Mouse (Mus musculus) heart, postnatal 0 days (tissue): Measurements from ENCODE around the gene Neto2. TPM values are rescaled to one million over a fixed set of nuclear protein-coding genes. Genes with fewer than 3 reads are reported as not detected.

ENCODE experiments used
- ATAC-seq: fragments of 200-750 bp; cut with Nextera tagmentation; 2 replicates; pipeline ENCODE4 v1.8.0; 2017; ENCODE audit warnings: low read depth, moderate number of reproducible peaks, moderate library complexity; ENCODE audit not compliant: insufficient read depth
- DNase-seq: peaks from one replicate; pipeline ENCODE4 v3.0.0-alpha.2; 2016; ENCODE audit warnings: low spot score
- H3K27ac ChIP-seq: fragments of 300-500 bp; sonication (generic); 2 replicates; pipeline ENCODE4 v1.5.1; 2014; ENCODE audit warnings: low read depth, mild to moderate bottlenecking
- H3K27me3 ChIP-seq: fragments of 300-500 bp; sonication (generic); 2 replicates; pipeline ENCODE4 v1.6.1; 2014; ENCODE audit warnings: low read length, mixed read lengths; ENCODE audit not compliant: control insufficient read depth, insufficient read depth
- H3K36me3 ChIP-seq: fragments of 300-500 bp; sonication (generic); replicated peaks from 2 replicates; pipeline ENCODE4 v1.6.1; 2014; ENCODE audit warnings: low read length, mixed read lengths; ENCODE audit not compliant: control insufficient read depth, insufficient read depth
- H3K4me1 ChIP-seq: fragments of 300-500 bp; sonication (generic); 2 replicates; pipeline ENCODE4 v1.6.1; 2014; ENCODE audit warnings: antibody characterized with exemption; ENCODE audit not compliant: control insufficient read depth, insufficient read depth
- H3K4me2 ChIP-seq: fragments of 300-500 bp; sonication (generic); 2 replicates; pipeline ENCODE4 v1.6.1; 2014; ENCODE audit warnings: low read depth, mild to moderate bottlenecking, low read length, moderate library complexity
- H3K4me3 ChIP-seq: fragments of 300-500 bp; sonication (generic); 2 replicates; pipeline ENCODE4 v1.5.1; 2014; ENCODE audit warnings: low read depth, low read length
- H3K9ac ChIP-seq: fragments of 300-500 bp; sonication (generic); replicated peaks from 2 replicates; pipeline ENCODE4 v1.6.1; 2014; ENCODE audit warnings: low read depth, low read length, mixed read lengths
- H3K9me3 ChIP-seq: fragments of 300-500 bp; sonication (generic); replicated peaks from 2 replicates; pipeline ENCODE4 v1.6.1; 2016; ENCODE audit warnings: low read length; ENCODE audit not compliant: control insufficient read depth
- CTCF ChIP-seq: IDR thresholded peaks from 2 replicates; pipeline ENCODE4 v1.5.1; 2016; ENCODE audit warnings: antibody characterized with exemption, control low read depth, low read depth
- EP300 ChIP-seq: IDR thresholded peaks from 2 replicates; pipeline ENCODE4 v1.6.1; 2016; ENCODE audit warnings: antibody characterized with exemption, low read depth
- WGBS: fragments of 180-500 bp; shearing (Covaris S2); extraction: QIAGEN DNeasy Blood & Tissue Kit; methylation state at CpG from one replicate; pipeline ENCODE4 v1.1.7; 2014; 5-methylcytosine and 5-hydroxymethylcytosine counted together
- polyA plus RNA-seq: library from polyadenylated mRNA; unstranded; fragments of >200 nt; fragmentation: Nextera tagmentation; extraction: Ambion mirVana; gene quantifications from 2 replicates; pipeline ENCODE4 v1.2.1, GENCODE M21; 2015
- total RNA-seq: library from RNA; depleted of rRNA; stranded (reverse); fragments of >200 nt; gene quantifications from 2 replicates; pipeline ENCODE4 v1.2.3, GENCODE M21; 2014; ENCODE audit warnings: low replicate concordance

Neto2 gene
- total and polyA plus RNA-seq, 2 experiments from 2014 or later = 1.4 to 4.4 TPM

- H3K27ac ChIP-seq = no peak overlapping the region
- H3K4me3 ChIP-seq = no peak overlapping the region
- no peaks in the 10 kb centered on the region for H3K27me3 ChIP-seq
- H3K36me3 ChIP-seq = no peaks in the 10 kb centered on the region
- WGBS = 56% methylated on average over 4 of the region's 4 CpGs
- no peak overlapping the region for H3K4me2 ChIP-seq
- ATAC-seq = no peak
- H3K4me1 ChIP-seq = no peaks in the 10 kb centered on the region
- H3K9ac ChIP-seq = no peak overlapping the region
- no peak for DNase-seq
- H3K9me3 ChIP-seq = no peaks in the 10 kb centered on the region
- no peak for TF ChIP-seq EP300
- no peak for TF ChIP-seq CTCF
These were observed 98.0 kb downstream of the Neto2 start for GRCm38 (mm10) chr8:85602737-85603136.

DNA sequence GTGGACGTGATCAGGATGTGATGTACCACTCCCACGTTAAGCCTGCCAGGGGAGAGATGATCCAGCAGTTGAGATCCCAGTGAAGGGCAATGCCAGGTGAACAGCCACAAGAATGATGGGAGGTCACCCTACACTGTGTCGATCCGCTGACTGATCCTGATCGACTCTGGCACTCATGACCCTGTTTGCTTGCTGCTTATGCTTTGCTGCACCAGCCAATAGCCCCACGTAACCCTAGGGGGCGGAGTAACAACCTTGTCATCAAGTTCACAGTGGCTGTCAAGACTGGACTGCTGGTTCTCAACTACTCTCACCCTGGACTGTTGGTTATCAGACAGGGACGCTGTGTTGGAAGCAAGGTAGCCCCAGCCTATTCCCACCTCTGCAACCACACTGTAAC, 99.0 kb downstream of the Neto2 start:
- Histone ChIP-seq H3K27me3 (no peaks in the 10 kb centered on the region), H3K4me3 (no peak overlapping the region), H3K4me2 (no peak overlapping the region), H3K9ac (no peak overlapping the region), H3K4me1 (no peaks in the 10 kb centered on the region), H3K9me3 (no peaks in the 10 kb centered on the region), H3K27ac (no peak overlapping the region), H3K36me3 (no peaks in the 10 kb centered on the region)
- ATAC-seq = no peak
- 45% methylated on average over 8 of the region's 8 CpGs for WGBS
- TF ChIP-seq CTCF (no peak), EP300 (no peak)
- DNase-seq = no peak

GRCm38 (mm10) chr8:85597413-85598191, 103.1 kb downstream of the Neto2 start:
- no peak overlapping the region for H3K9ac ChIP-seq
- H3K4me2 ChIP-seq = no peak overlapping the region
- H3K27ac ChIP-seq = no peak overlapping the region
- peaks cover 4% of the 10 kb centered on the region; the same call in 1 of the 2 replicates for H3K4me1 ChIP-seq
- no peak for ATAC-seq
- DNase-seq = no peak
- H3K9me3 ChIP-seq = no peaks in the 10 kb centered on the region
- H3K4me3 ChIP-seq = no peak overlapping the region
- WGBS = 53% methylated on average over 8 of the region's 8 CpGs
- no peaks in the 10 kb centered on the region for H3K27me3 ChIP-seq
- TF ChIP-seq CTCF (no peak), EP300 (no peak)
- no peaks in the 10 kb centered on the region for H3K36me3 ChIP-seq

DNA sequence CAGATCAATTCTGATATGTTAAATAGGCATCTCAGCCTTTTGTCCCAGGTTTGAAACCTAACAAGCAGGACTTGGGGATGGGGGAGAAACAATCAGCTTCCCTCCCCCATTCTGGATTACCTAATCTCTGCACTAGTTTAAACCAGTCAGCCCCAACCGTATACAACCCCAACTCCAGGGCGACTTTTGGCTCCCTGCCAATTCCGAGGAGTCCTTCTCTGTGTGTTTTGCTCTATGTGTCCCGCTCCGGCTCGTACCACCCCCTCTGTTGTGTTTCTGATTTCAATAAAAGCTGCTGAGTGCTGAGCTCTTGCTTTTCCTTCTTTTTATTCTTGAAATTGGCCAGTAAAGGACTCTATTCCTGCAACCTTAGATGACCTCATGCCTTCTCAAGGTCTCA, 105.3 kb downstream of the Neto2 start:
- peak; percentile 21 for DNase-seq
- Histone ChIP-seq H3K27ac (no peak overlapping the region), H3K36me3 (no peaks in the 10 kb centered on the region), H3K4me2 (peak overlapping the region; percentile 23; the same call in 1 of the 2 replicates), H3K27me3 (no peaks in the 10 kb centered on the region), H3K9me3 (no peaks in the 10 kb centered on the region), H3K4me3 (no peak overlapping the region), H3K9ac (no peak overlapping the region), H3K4me1 (peaks cover 8% of the 10 kb centered on the region; the same call in 1 of the 2 replicates)
- 18% methylated on average over 6 of the region's 6 CpGs for WGBS
- ATAC-seq = peak; percentile 53; the same call in 1 of the 2 replicates
- TF ChIP-seq CTCF (no peak), EP300 (no peak)

GRCm38 (mm10) chr8:85594983-85595382, 105.7 kb downstream of the Neto2 start:
- peaks cover 8% of the 10 kb centered on the region; the same call in 1 of the 2 replicates for H3K4me1 ChIP-seq
- H3K36me3 ChIP-seq = no peaks in the 10 kb centered on the region
- 53% methylated on average over 3 of the region's 3 CpGs for WGBS
- H3K9me3 ChIP-seq = no peaks in the 10 kb centered on the region
- H3K27ac ChIP-seq = no peak overlapping the region
- H3K9ac ChIP-seq = no peak overlapping the region
- no peak for DNase-seq
- ATAC-seq = 0 out of 2 replicates have a peak, but pooled peaks have one; percentile 8
- H3K4me3 ChIP-seq = no peak overlapping the region
- TF ChIP-seq EP300 (no peak), CTCF (no peak)
- H3K4me2 ChIP-seq = no peak overlapping the region
- H3K27me3 ChIP-seq = no peaks in the 10 kb centered on the region
